Mouse (Mus musculus) 3T3-L1 (cell line): ENCODE results near the gene Snupn.
"Not testable (repeated sequence)": the region's sequence is repeated elsewhere in the genome, so short reads cannot be mapped to it uniquely, and the experiment has no call there.

Experiments
- DNase-seq: peaks from one replicate; pipeline ENCODE4 v3.0.0-alpha.2; 2015; ENCODE audit warnings: low read depth, low spot score

Gene Snupn

DNA sequence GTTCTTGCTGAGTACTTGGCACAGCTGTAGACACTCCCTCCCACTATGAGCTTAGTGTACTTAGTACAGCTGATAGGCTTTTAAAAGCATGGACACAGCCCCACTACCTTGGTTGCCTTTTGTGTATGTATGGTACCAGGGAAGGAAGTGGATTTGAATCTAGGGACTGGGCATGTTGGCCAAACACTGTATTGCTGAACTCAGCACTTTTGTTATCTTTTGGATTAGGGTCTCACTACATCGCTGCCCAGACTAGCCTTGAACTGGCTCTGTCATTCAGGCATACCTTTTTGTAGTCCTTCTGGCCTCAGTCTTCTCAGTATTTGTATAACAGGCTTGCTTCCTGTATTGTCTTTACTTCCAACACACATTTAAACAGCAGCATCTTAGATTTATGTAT is 20.1 kb upstream of the Snupn start:
- no peak for DNase-seq

DNA sequence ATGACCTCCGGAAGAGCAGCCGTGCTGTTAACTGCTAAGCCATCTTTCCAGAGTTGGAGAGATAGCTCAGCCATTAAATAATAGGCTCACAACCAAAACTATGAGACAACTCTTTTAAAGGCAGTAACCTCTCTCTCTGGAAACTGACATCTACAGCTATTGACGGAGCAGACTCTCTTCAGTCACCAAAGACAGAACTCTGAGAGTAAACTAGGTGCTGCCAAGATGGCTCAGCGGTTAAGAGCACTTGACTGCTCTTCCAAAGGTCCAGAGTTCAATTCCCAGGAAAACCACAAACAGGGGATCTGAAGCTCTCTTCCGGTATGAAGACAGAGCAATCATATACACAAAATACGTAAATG is 13.8 kb upstream of the Snupn start:
- no peak for DNase-seq

DNA sequence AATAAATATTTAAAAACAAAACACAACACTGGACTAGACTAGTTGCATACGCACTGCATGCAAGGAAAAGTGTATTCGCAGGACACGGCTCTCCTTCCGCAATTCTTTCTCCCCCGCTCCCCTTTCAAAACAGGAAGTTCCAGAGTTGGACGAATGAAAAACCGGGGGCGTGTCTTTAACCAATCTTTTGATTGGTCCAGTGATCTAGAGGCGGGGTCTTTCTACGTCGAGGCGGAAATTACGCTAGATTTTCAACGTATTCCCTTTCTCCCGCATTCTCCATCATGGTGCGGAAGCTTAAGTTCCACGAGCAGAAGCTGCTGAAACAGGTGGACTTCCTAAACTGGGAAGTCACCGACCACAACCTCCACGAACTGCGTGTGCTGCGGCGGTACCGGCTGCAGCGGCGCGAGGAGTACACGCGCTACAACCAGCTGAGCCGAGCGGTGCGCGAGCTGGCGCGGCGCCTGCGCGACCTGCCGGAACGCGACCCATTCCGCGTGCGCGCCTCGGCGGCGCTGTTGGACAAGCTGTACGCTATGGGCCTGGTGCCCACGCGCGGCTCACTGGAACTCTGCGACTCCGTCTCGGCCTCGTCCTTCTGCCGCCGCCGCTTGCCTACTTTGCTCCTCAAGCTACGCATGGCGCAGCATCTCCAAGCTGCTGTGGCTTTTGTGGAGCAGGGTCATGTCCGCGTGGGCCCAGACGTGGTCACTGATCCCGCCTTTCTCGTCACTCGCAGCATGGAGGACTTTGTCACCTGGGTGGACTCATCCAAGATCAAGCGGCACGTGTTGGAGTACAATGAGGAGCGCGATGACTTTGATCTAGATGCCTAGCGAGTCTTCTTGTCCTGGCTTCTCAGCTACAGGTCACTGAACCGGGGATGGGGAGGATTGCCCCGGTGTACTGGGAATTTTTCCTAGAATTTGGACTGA is 13.2 kb upstream of the Snupn start, which contains the start of gene Imp3:
TSS of gene Imp3 (plus strand) at position 253 of the 938 bp plus-strand sequence.
- DNase-seq = peak; percentile 98

DNA sequence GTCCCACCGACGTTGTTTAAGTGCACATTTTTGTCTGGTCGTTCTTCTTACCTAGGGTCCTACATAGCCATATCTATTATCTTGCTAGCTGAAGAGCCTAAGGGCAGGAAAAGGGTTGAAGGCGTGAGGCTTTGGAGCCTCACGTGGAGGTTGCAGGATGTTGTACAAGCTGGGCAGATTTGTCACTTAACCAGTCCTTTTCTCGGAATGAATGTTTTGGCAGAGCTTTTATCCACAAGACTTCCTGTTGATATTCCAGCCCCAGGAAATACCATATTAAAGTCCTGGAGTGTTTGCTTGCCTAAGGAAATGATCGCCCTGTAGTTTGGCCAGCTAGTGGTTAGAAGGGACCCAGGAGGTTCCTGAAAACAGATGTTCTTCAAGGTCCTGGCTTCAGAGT is 12.3 kb upstream of the Snupn start:
- peak; percentile 77 for DNase-seq

DNA sequence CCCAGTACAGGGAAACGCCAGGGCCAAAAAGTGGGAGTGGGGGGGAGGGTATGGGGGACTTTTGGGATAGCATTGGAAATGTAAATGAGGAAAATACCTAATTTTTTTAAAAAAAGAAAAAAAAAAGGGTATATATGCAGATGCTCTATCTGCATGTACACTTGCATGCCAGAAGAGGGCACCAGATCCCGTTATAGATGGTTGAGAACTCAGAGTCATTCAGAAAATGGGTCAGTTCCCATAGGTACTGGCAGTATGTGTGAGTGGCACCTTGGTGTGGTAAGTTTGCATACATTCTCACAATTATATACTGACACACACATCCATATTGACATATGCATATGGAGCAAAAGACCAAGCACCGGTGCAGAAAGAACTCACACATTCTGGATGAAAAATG is 3.2 kb upstream of the Snupn start:
- peak; percentile 79 for DNase-seq

DNA sequence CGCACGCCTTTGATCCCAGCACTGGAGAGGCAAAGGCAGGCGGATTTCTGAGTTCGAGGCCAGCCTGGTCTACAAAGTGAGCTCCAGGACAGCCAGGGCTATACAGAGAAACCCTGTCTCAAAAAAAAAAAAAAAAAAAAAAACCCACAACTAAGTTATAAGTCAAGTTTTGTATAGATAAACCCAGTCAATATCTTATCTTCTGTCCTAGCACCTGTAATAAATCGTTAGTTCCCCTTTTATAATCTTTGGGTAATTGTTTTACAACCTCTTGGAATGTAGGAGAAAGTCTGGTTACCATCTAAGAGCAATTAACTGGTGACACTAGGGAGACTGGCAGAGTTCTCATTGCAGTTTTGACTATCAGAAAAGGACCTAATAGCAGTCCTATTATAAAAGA is 2.0 kb upstream of the Snupn start:
- not testable (repeated sequence) for DNase-seq

DNA sequence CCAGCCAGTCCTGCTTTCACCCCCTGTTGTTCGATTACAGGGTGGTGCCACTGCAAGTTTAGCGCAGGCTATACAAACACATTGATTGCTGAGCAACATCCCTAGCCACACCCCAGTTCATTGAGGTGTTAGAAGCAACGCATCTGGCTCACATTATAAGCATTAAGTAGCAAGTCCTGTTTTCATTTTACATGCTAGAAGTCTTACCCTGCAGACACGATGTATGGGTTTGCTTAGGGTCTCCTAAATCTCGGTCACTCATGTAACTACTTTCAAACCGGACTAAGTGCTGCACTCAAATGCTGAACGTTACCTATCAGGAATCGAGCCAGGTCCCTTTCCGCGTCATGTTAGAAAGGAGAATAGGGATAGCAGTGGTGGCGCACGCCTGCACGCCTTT is 911 bp upstream of the Snupn start:
- DNase-seq = peak; percentile 46

DNA sequence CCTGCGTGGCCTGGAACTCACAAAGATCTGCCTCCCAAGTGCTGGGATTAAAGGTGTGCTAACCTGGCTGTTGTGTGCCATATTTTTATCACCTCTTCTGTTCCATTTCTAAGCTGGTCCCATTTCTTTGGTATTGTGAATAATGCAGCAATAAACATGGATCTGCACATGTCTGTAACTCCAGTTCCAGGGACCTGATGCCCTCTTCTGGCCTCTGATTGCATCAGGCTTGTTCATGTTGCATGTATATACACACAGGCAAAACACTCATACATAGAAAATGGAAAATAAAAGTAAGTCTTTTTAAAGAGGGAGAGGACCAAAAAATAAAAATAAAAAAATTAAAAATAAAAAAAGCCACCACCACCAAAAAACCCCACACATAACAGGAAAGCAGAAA is 2.9 kb downstream of the Snupn start:
- DNase-seq = no peak

DNA sequence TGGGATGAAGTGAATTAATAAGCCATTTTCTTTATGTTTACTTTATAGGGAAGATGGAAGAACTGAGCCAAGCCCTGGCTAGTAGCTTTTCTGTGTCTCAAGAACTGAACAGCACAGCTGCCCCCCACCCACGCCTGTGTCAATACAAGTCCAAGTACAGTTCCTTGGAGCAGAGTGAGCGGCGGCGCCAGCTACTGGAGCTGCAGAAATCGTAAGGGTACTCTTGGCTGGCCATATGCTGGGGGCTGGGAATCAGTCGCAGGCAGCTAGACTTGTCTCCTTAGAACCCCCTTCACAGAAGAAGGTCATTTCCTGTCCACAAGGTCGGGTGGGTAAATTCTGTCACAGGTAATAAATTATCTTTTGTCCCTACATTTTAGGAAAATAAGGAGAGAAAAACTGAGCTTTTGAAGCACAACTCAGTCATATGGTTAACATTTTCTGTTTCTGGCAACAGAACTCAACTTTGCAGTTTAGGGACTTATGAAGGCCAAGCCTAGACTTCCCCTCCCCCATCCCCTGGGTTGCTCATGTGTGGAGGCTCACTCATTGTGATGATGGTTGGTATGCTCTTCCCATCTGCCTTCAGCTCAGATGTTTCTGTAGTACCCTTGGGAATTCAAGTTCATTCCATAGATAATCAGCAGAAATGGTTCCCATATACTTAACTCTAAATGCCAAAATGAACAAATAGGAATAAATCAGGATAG is 6.4 kb downstream of the Snupn start:
- no peak for DNase-seq

DNA sequence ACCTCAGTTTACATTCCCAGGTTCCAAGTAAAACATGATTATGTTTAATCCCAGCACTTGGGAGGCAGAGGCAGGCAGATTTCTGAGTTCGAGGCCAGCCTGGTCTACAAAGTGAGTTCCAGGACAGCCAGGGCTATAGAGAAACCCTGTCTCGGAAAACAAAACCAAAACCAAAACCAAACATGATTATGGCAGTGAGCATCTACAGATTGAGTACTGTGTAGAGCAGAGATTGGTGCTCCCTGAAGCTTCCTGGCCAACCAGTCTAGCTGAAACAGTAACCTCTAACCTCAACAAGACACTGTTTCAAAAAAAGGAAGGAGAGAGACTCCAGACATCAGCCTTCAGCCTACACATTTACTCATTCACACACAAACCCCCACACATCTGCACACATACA is 8.0 kb downstream of the Snupn start:
- no peak for DNase-seq

DNA sequence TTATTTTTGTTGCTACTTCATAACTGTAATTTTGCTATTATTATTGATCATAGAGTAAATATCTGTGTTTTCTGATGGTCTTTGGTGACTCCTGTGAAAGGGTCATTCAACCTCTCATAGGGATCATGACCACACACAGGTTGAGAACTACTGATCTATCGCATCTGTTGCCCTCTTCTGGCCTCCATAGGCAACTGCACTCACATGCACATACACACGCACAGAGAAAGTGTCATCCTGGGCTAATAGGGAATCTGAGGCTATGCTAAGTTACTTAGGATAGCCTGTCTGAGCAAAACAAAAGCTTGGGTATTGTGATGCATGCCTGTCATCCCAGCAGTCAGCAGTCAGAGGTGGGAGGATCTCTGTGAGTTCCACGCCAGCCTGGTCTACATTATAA is 10.9 kb downstream of the Snupn start:
- no peak for DNase-seq

DNA sequence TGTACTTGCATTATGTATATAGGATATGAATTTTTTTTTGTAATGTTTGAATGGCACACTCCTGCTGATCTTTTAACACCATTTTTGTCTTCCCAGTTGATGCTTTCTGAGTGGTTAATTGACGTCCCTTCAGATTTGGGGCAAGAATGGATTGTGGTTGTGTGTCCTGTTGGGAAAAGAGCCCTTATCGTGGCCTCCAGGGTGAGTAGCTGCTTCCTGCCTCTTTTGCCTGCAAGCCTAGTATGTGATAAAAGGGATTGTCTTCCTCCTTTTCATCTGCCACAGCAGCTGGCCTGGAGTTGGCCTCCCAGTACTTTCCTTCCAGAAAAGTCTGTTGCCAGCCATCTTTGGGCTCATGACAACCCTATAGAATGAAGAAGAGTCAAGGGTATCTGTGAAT is 19.5 kb downstream of the Snupn start:
- no peak for DNase-seq

DNA sequence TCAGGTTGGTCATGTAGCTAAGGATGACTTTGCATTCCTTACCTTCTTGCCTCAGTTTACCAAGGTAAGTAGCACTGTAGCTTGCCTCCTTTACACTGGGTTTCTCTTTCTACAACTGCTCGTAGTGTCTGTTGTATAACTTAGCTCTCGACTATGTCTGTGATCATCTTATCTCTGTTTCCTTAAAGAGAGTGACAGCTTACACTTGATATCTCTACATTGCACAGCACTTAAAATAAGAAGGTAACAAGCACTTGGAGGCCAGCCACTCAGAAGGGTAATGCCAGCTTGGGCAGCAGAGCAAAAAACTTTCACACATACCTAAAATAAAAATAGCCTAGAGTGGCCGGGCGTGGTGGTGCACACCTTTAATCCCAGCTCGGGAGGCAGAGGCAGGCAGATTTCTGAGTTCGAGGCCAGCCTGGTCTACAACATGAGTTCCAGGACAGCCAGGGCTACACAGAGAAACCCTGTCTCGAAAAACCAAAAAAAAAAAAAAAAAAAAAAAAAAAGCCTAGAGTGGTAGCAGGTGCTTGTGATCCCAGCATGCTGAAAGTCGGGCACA is 23.4 kb downstream of the Snupn start:
- no peak for DNase-seq

DNA sequence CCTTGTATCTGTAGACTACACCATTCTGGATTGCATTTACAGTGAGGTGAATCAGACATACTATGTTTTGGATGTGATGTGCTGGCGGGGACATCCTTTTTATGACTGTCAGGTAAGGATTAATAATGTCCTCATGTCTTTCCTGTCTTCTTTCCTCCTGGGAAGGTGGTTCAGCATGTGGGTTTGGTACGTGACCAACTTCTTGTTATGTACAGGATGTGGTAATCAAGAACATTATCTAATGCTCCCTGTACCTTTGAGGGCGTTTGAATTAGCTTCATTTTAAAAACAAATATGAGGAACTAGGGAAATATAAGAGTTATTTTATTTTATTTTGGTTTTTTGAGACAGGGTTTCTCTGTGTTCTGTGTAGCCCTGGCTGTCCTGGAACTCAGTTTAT is 24.5 kb downstream of the Snupn start:
- DNase-seq = no peak

DNA sequence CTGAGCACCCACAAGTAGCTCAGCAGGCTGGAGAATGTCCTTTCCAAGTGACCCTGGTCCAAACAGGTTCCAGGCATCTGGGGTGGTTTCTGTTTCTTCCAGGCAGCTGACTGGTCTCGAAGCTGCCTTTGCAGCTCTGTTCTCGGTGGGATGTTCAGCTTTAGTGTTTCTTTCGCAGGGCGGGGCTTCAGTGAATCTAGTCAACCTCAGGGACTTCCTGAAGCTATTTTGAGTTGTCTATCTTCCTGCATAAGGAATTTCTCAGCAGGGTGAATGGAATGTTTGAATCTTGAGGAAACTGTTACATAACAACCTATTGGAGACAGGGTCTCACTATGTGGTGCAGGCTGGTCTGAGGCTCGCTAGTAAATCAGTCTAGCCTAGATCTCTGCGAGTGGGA is 29.5 kb downstream of the Snupn start:
- no peak for DNase-seq

DNA sequence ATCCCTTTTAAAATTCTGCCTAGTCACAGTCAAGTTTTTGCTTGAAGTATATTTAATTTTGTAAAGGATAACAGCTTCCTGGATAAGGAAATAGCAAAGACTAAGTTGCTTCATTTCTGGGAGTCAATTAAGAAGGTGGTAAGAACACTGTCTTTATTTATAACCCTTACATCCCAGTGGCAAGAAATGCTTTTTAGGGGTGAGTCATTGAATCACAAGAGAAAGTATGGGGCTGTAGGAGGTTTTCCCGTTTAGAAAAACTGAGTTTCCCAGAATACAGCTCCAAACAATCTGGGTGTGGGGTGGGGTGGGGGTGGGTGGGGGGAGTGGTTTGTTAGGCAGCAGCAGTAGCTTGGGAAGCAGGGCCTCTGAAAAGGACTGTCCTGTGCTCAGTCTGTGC is 30.8 kb downstream of the Snupn start:
- DNase-seq = no peak

DNA sequence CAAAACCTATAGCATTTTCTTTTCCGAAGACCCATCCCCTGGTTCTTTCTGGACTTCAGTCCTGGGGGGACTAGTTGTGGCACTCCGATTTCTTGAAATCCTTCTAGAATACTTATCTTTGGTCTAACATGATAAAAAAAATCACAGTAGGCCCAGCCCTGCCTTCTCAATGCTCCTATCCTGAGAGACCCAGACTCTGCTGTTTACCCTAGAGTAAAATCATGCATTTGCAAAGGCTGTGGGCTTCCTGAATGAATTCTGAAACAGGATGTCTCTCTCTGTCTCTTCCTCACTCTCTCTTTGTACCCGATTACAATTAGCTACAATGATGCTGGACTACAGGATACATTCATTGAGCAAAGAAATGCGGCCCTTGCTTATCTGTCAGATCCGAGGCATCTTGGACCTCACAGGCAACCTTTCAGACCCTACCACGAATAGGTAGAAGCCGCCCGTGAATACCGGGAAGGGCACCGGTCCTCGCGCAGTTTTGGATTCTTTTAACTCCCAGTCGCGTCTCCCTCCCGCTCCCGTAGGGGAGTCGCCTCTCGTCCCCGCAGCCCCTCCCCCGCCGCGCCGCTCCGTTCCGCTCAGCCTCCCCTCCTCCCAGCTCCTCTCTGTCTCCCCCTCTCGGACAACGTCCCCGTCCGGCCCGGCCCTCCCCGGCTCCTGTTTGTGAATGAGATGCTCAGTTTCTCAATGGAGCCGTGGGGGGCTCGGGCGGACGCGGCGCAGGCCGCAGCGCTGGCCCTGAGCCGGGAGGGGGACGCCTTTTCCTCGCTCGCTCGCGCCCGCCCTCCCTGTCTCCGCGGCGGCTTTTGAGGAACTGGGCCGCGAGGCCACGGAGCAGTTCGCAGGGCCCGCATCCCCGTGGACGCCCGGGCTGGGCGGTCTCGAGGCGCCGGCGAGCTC is 43.9 kb downstream of the Snupn start, which contains the start of gene Ptpn9:
TSS of gene Ptpn9 (plus strand) at position 638 of the 912 bp plus-strand sequence.
- DNase-seq = peak; percentile 85

DNA sequence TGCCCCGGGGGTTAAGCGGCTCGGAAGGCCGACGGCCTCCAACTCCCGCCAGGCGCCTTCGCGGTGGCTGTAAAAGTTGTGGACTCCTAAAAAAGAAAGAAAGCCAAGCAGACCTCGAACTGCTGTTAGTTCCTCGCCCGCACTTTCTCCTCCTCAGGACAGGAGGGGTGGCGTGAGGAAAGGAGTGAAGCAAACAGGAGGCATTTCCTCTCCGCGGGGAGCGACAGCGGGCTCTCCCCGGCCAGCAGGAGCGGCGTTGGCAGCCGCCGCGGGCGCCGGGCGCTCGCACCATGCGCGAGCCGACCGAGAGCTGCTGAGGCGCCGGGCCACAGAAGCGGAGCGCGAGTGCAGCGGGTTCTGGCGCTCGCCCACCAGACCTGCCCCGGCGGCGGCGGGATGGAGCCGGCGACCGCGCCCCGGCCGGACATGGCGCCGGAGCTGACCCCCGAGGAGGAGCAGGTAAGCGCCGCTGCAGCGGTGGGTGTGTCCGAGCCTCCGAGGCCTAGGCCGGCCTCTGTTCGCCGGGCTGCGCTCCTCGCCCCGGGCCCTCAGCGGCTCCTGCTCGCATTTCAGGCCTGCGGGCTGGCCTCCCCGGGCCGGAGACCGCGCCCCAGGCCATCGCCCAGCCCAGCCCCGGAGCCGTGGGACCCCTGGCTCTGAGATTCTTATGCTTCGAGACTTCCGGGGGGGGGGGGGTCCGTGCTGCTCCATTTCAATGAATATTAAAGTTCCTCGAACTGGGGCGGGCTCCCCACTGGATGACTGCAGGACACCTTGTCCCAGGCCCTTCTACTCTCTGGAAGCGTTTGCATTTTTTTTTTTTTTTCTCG is 44.7 kb downstream of the Snupn start:
- DNase-seq = peak; percentile 57

DNA sequence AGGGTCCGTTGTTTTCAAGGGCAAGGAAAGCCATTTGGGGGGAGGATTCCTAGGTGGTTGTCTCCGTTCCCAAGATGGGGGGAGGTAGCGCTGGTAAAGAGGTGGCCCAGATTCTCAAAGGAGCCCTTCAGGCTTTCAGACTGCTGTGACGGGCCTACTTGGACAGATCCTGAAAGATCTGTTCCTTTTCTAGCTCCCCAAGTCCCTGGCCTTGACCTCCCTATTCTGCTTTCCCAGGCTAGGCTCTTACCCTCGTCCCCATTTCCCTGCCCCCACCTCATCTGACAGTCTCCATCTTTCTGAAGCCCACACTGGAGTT is 45.3 kb downstream of the Snupn start:
- peak; percentile 44 for DNase-seq

DNA sequence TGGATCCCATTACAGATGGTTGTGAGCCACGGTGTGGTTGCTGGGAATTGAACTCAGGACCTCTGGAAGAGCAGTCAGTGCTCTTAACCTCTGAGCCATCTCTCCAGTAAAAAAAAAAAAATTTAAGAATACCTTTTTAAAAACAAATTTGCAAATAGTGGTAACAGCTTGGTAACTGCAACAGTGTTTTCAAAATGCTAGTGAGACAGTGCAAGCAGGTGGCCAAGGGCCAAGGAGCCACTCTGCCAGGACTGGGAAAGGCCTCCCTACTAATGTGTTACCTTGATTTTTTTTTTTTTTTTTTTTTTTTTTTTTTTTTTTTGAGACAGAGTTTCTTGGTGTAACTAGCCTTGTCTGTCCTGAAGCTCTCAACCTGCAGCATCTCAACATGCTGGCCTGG is 46.5 kb downstream of the Snupn start:
- DNase-seq = peak; percentile 49

DNA sequence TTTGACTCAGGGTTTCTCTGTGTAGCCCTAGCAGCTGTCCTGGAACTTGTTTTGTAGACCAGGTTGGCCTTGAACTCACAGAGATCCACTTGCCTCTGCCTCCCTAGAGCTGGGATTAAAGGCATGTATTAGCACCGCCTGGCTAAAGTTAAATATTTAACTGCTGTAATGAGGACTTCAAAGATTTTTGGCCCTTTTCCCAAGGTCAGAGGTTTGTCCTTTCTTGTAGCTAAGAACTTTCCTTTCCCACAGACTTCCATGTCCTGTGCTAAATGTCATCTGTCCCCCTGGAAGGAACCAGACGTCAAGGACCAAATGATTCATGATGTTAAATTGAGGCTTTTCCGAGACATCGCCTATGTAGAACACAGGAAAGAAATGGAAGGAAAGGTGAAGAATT is 52.3 kb downstream of the Snupn start:
- no peak for DNase-seq
